13 mouse cellular contexts compared by ENCODE assay signal in the genomic region with DNA sequence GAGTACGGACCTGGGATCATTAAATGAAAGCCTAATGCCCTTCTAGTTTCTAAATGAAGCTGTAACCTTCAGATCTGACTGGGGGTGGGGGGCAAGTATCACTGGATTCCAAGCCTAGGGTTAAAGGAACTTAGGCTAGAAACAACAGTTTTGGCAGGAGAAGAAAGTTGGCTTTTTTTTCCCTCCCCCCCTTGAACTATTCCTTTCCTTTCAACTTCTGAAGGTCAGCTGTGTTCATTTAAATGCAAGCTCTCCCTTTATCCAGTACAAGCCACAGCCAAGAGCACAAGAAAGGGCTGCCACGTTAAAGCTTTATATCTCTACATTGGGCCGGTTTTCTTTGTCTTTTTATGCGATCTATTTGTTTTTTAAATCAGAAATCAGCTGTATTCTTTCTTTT.
DNase-seq lines count a peak whose midpoint lies in the region; ATAC-seq and TF ChIP-seq lines count a peak whose summit lies in the region.
"Had no signal": no experiment of that assay in that cellular context is flagged by ENCODE, and none has a peak within 500 bp of the region (broad histone marks: within the 10 kb centered on the region; RNA-seq: fewer than 3 reads in every experiment).

No protein-coding gene starts in this region.

- H3K4me3 ChIP-seq in heart, embryonic 10.5 days = no peak overlapping the region
- no peak overlapping the region for H3K4me3 ChIP-seq in layer of hippocampus, adult 2 months
- H3K4me3 ChIP-seq in embryonic fibroblast, embryonic 13.5 days (ENCODE audit: insufficient read depth, low read length) = no peak overlapping the region
- H3K4me3 ChIP-seq: forebrain, embryonic 15.5 days; neural tube, embryonic 15.5 days had no signal

- H3K4me1 ChIP-seq in heart, embryonic 10.5 days = peaks cover 48% of the 10 kb centered on the region
- H3K4me1 ChIP-seq in embryonic fibroblast, embryonic 13.5 days (ENCODE audit: control insufficient read depth, insufficient read depth, low read length) = peaks cover 16% of the 10 kb centered on the region
- H3K4me1 ChIP-seq: neural tube, embryonic 15.5 days had no signal

- TF ChIP-seq CTCF in layer of hippocampus, adult 2 months (conservative IDR thresholded peaks at IDR 0.05) = no peak
- TF ChIP-seq CTCF in embryonic fibroblast, embryonic 13.5 days (IDR thresholded peaks at IDR 0.05; ENCODE audit: borderline replicate concordance, insufficient read depth, low read length) = no peak

- peak overlapping the region; percentile 47; the same call in 1 of the 2 replicates for H3K27ac ChIP-seq in heart, embryonic 10.5 days
- 0 out of 2 replicates have a peak overlapping the region, but pooled peaks have one; percentile 46 for H3K27ac ChIP-seq in layer of hippocampus, adult 2 months
- 0 out of 2 replicates have a peak overlapping the region, but pooled peaks have one; percentile 11 for H3K27ac ChIP-seq in embryonic fibroblast, embryonic 13.5 days (ENCODE audit: insufficient read depth, low read length)
- H3K27ac ChIP-seq: forebrain, embryonic 15.5 days; neural tube, embryonic 15.5 days had no signal

- no peaks in the 10 kb centered on the region for H3K9me3 ChIP-seq in heart, embryonic 10.5 days
- H3K9me3 ChIP-seq: forebrain, embryonic 15.5 days; neural tube, embryonic 15.5 days had no signal

- H3K27me3 ChIP-seq in heart, embryonic 10.5 days (ENCODE audit: insufficient read depth, poor library complexity, severe bottlenecking) = no peaks in the 10 kb centered on the region
- H3K27me3 ChIP-seq: forebrain, embryonic 15.5 days; neural tube, embryonic 15.5 days had no signal

- WGBS in heart, embryonic 10.5 days = 75% methylated on average over 4 of the region's 4 CpGs

- no peak for TF ChIP-seq POLR2A in embryonic fibroblast, embryonic 13.5 days (IDR thresholded peaks at IDR 0.05; ENCODE audit: low read depth, low read length)

- DNase-seq in heart, embryonic 10.5 days (ENCODE audit: low spot score) = no peak
- DNase-seq in heart, adult 18-20 months = no peak
- no peak for DNase-seq in layer of hippocampus, adult 2 months (ENCODE audit: low spot score in 2 of 2)
- no peak for DNase-seq in layer of hippocampus, adult 18-20 months (ENCODE audit: low spot score in 2 of 2)
- DNase-seq in ZHBTc4 (ENCODE audit: low read depth, low spot score) = peak; percentile 25
- DNase-seq: cerebellum, adult 8-10 months; heart, adult 11 months; heart, postnatal 10 days; thymus, adult 2 months had no signal

- ATAC-seq in cerebellum, adult (ENCODE audit: insufficient number of reproducible peaks, low FRiP score, low TSS enrichment) = no peak
- ATAC-seq: forebrain, embryonic 15.5 days had no signal

- H3K36me3 ChIP-seq in heart, embryonic 10.5 days = peaks cover 19% of the 10 kb centered on the region
- H3K36me3 ChIP-seq: neural tube, embryonic 15.5 days had no signal
